Mouse (Mus musculus) forebrain, embryonic 11.5 days (tissue): ENCODE results near the gene Defb23. TPM values are rescaled to one million over a fixed set of nuclear protein-coding genes. Genes with fewer than 3 reads are reported as not detected.
A peak's percentile ranks its signal among the peaks of the same experiment; 100 is the strongest.

Experiments used
- ATAC-seq: fragments of 200-750 bp; cut with Nextera tagmentation; replicated peaks from 2 replicates; pipeline ENCODE4 v1.8.0; 2017; ENCODE audit warnings: moderate TSS enrichment; ENCODE audit not compliant: low FRiP score
- DNase-seq: peaks from one replicate; pipeline ENCODE4 v3.0.0-alpha.2; 2017; ENCODE audit warnings: low spot score
- H3K27ac ChIP-seq: fragments of 300-500 bp; sonication (generic); 2 replicates; pipeline ENCODE4 v1.5.1; 2014; ENCODE audit warnings: low read depth, low read length
- H3K27me3 ChIP-seq: fragments of 300-500 bp; sonication (generic); 2 replicates; pipeline ENCODE4 v1.6.1; 2014; ENCODE audit warnings: mild to moderate bottlenecking, low read length, mixed read lengths; ENCODE audit not compliant: control insufficient read depth, insufficient read depth
- H3K36me3 ChIP-seq: fragments of 300-500 bp; sonication (generic); 2 replicates; pipeline ENCODE4 v1.6.1; 2014; ENCODE audit warnings: mild to moderate bottlenecking, low read length, moderate library complexity, mixed read lengths; ENCODE audit not compliant: control insufficient read depth, insufficient read depth
- H3K4me1 ChIP-seq: fragments of 300-500 bp; sonication (generic); replicated peaks from 2 replicates; pipeline ENCODE4 v1.6.1; 2014; ENCODE audit warnings: low read length, mixed read lengths; ENCODE audit not compliant: control insufficient read depth, insufficient read depth
- H3K4me2 ChIP-seq: fragments of 300-500 bp; sonication (generic); 2 replicates; pipeline ENCODE4 v1.6.1; 2014; ENCODE audit warnings: low read depth, mild to moderate bottlenecking, low read length, moderate library complexity, mixed read lengths; ENCODE audit not compliant: severe bottlenecking
- H3K4me3 ChIP-seq: fragments of 300-500 bp; sonication (generic); 2 replicates; pipeline ENCODE4 v1.5.1; 2014; ENCODE audit warnings: low read depth, low read length
- H3K9ac ChIP-seq: fragments of 300-500 bp; sonication (generic); 2 replicates; pipeline ENCODE4 v1.6.1; 2014; ENCODE audit warnings: low read length
- H3K9me3 ChIP-seq: fragments of 300-500 bp; sonication (generic); 2 replicates; pipeline ENCODE4 v1.6.1; 2016; ENCODE audit warnings: low read length, mixed read lengths; ENCODE audit not compliant: control insufficient read depth
- WGBS: fragments of 180-500 bp; shearing (Covaris S2); extraction: QIAGEN DNeasy Blood & Tissue Kit; methylation state at CpG from one replicate; pipeline ENCODE4 v1.1.7; 2014; 5-methylcytosine and 5-hydroxymethylcytosine counted together
- polyA plus RNA-seq: library from polyadenylated mRNA; unstranded; fragments of >200 nt; fragmentation: Nextera tagmentation; extraction: Ambion mirVana; gene quantifications from 2 replicates; pipeline ENCODE4 v1.2.1, GENCODE M21; 2014

Defb23 gene
- polyA plus RNA-seq, 1 experiment from 2014 or later, result not detected

GRCm38 (mm10) chr2:152481726-152482125 lies 17.3 kb upstream of the Defb23 start:
- ATAC-seq, result no peak
- H3K27me3 ChIP-seq, result no peaks in the 10 kb centered on the region
- 89% methylated on average over 7 of the region's 7 CpGs for WGBS

GRCm38 (mm10) chr2:152480881-152481280 lies 16.5 kb upstream of the Defb23 start:
- H3K4me2 ChIP-seq, result no peak overlapping the region
- no peak overlapping the region for H3K4me3 ChIP-seq
- no peak for ATAC-seq
- no peaks in the 10 kb centered on the region for H3K27me3 ChIP-seq
- 88% methylated on average over 3 of the region's 3 CpGs for WGBS
- no peak overlapping the region for H3K27ac ChIP-seq
- H3K9ac ChIP-seq, result no peak overlapping the region
- H3K4me1 ChIP-seq, result no peaks in the 10 kb centered on the region
- no peaks in the 10 kb centered on the region for H3K9me3 ChIP-seq
- no peaks in the 10 kb centered on the region for H3K36me3 ChIP-seq
- DNase-seq, result no peak

More at GRCm38 (mm10) chr2:152481726-152482125, 17.3 kb upstream of the Defb23 start:
- Histone ChIP-seq H3K4me3 (no peak overlapping the region), H3K9me3 (no peaks in the 10 kb centered on the region), H3K27ac (no peak overlapping the region), H3K36me3 (no peaks in the 10 kb centered on the region), H3K9ac (no peak overlapping the region), H3K4me1 (no peaks in the 10 kb centered on the region), H3K4me2 (no peak overlapping the region)
- DNase-seq, result no peak

DNA sequence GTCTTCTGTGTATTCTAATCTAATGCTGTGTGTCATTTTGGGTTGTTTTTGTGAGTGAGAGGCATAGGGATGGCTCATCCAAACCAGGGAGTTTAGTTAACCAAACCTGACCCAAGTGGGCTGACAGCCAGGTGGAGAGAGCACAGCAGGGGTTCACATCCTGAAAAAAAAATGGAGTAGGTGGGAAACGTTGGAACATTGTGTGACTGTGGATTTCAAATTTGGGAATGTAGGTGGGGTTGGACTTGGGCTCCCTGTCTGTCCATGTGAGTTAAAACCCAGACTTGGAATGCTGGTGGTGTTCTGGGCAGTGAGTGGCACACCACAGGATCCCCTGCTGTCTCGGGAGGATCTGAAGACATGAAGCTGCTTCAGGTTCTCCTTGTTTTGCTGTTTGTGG lies 12.3 kb upstream of the Defb23 start, which contains the start of gene Defb20:
Gene Defb20 (plus strand): TSS at position 301 of the 400 bp plus-strand sequence.
- no peak within 1 kb of the TSS for H3K27ac ChIP-seq
- 61% methylated on average over 2 of the region's 2 CpGs for WGBS
- no peak for ATAC-seq

DNA sequence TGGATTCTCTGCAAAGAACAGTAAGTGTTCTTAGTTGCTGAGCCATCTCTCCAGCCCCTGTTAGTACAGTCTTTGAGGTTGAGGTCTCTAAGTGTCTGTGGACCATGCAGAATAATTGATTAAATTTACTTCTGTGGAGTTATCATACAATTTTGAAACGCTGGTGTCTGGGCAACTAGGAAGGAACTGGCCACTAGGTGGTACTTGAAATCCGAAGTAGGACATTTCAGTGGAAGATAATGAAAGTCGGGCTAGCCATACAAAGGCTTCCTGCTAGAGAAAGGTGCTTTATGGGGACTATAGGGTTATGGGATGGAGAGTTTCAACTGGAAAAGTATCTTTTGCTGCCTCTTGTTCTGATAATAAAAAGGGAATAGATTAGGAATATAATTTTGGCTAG lies 8.0 kb upstream of the Defb23 start:
- Histone ChIP-seq H3K4me1 (no peaks in the 10 kb centered on the region), H3K27me3 (no peaks in the 10 kb centered on the region), H3K27ac (no peak overlapping the region), H3K9me3 (no peaks in the 10 kb centered on the region), H3K9ac (no peak overlapping the region), H3K36me3 (no peaks in the 10 kb centered on the region), H3K4me2 (no peak overlapping the region), H3K4me3 (no peak overlapping the region)
- DNase-seq, result no peak
- ATAC-seq, result no peak
- WGBS, result 38% methylated on average over 3 of the region's 3 CpGs

More for the DNA sequence above, 12.3 kb upstream of the Defb23 start, which contains the start of gene Defb20:
- H3K9ac ChIP-seq, result no peak within 1 kb of the TSS
- DNase-seq, result no peak
- no peaks in the 10 kb centered on the region for H3K36me3 ChIP-seq
- no peaks in the 10 kb centered on the region for H3K27me3 ChIP-seq
- H3K4me2 ChIP-seq, result no peak within 1 kb of the TSS
- no peaks in the 10 kb centered on the region for H3K9me3 ChIP-seq
- H3K4me3 ChIP-seq, result no peak within 1 kb of the TSS
- H3K4me1 ChIP-seq, result no peaks in the 10 kb centered on the region

DNA sequence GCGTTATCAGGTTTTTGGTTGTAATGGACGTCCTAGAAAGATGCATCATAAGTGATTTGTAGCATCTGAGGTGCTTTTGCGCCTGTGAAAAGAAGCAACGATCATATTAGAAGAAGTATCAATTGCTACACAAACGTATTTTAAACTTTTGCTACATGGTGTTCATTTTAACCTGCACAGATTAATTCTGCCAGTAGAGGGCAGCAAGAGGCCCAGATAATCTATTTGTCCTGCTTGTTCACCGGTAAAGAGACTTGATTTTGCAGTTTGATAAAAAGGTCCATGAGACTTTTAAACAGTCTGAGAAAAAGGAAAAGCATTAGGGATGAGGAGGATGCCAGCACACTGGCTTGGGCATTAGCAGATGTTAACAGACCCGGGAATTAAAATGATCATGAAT lies 6.6 kb upstream of the Defb23 start:
- Histone ChIP-seq H3K27me3 (no peaks in the 10 kb centered on the region), H3K4me2 (no peak overlapping the region), H3K36me3 (no peaks in the 10 kb centered on the region), H3K9ac (no peak overlapping the region), H3K9me3 (no peaks in the 10 kb centered on the region), H3K4me3 (no peak overlapping the region), H3K27ac (no peak overlapping the region), H3K4me1 (no peaks in the 10 kb centered on the region)
- 37% methylated on average over 7 of the region's 7 CpGs for WGBS
- no peak for DNase-seq
- ATAC-seq, result no peak

- Histone ChIP-seq H3K36me3 (no peaks in the 10 kb centered on the region), H3K9me3 (no peaks in the 10 kb centered on the region), H3K27ac (no peak overlapping the region), H3K4me3 (no peak overlapping the region), H3K27me3 (no peaks in the 10 kb centered on the region), H3K4me1 (no peaks in the 10 kb centered on the region), H3K9ac (no peak overlapping the region), H3K4me2 (no peak overlapping the region)
- DNase-seq (no peak), ATAC-seq (no peak)
- 82% methylated on average over 13 of the region's 13 CpGs for WGBS
Observed at GRCm38 (mm10) chr2:152459241-152459640, 5.2 kb downstream of the Defb23 start.

- ATAC-seq (no peak), DNase-seq (no peak)
- Histone ChIP-seq H3K4me2 (no peak overlapping the region), H3K9ac (no peak overlapping the region), H3K9me3 (no peaks in the 10 kb centered on the region), H3K4me1 (no peaks in the 10 kb centered on the region), H3K36me3 (no peaks in the 10 kb centered on the region), H3K27ac (no peak overlapping the region), H3K4me3 (no peak overlapping the region), H3K27me3 (no peaks in the 10 kb centered on the region)
- WGBS, result 70% methylated on average over 4 of the region's 4 CpGs
Observed at GRCm38 (mm10) chr2:152452101-152452781, 12.2 kb downstream of the Defb23 start.

DNA sequence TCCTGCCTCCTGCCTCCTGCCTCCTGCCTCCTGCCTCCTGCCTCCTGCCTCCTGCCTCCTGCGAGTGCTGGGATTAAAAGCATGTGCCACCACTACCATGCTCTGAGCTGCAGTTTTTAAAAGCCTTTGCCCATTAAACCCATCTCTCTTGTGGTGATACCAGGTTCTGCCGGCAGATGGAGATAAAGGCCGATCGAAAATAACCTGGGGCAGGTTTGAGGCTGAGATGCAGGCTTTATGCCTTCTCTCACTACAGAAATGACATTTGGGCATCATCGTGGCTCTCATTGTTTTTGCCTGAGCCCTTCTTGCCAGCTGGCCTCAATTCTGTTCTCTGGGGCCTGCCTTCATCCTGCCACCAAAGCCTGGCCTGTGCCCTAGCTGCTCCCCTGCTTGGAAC lies 14.2 kb downstream of the Defb23 start:
- no peak overlapping the region for H3K27ac ChIP-seq
- H3K36me3 ChIP-seq, result no peaks in the 10 kb centered on the region
- DNase-seq, result peak; percentile 72
- H3K4me1 ChIP-seq, result no peaks in the 10 kb centered on the region
- H3K9ac ChIP-seq, result no peak overlapping the region
- no peaks in the 10 kb centered on the region for H3K9me3 ChIP-seq
- H3K27me3 ChIP-seq, result no peaks in the 10 kb centered on the region
- WGBS, result 6% methylated on average over 5 of the region's 5 CpGs
- H3K4me2 ChIP-seq, result no peak overlapping the region
- no peak for ATAC-seq
- no peak overlapping the region for H3K4me3 ChIP-seq

- no peak overlapping the region for H3K4me3 ChIP-seq
- no peak overlapping the region for H3K4me2 ChIP-seq
- no peaks in the 10 kb centered on the region for H3K4me1 ChIP-seq
- WGBS, result 66% methylated on average over 5 of the region's 5 CpGs
- DNase-seq (no peak), ATAC-seq (no peak)
- H3K27ac ChIP-seq, result no peak overlapping the region
- no peak overlapping the region for H3K9ac ChIP-seq
- H3K27me3 ChIP-seq, result no peaks in the 10 kb centered on the region
- no peaks in the 10 kb centered on the region for H3K9me3 ChIP-seq
- no peaks in the 10 kb centered on the region for H3K36me3 ChIP-seq
Observed at GRCm38 (mm10) chr2:152447461-152447860, 17.0 kb downstream of the Defb23 start.
